Mouse (Mus musculus): ENCODE data around the gene Asl. TPM values are rescaled to one million over a fixed set of nuclear protein-coding genes. Genes with fewer than 3 reads are reported as not detected.

Asl gene
- polyA plus RNA-seq, 1 experiment = 16.5 TPM

DNA sequence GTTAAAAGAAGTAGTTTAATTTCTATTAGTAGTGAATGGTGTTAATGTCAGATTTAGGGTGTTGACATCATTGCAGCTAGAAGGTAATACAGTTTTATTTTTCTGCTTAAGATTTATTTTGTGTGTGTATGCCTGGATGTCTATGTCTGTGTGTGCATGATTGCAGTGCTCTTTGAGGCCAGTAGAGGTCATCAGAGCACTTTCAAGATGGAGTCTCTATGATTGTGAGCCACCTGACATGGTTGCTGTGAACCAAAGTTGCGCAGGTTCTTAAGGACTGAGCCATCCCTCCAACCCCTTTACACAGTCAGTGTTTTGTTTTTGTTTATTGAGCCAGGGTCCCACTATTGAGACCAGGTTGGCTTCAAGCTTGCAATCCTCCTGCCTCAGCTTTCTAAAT is 36.5 kb upstream of the Asl start:
- no peak overlapping the region for H3K27ac ChIP-seq (ENCODE audit: control insufficient read depth, insufficient read depth, low read depth, low read length)
- H3K4me1 ChIP-seq (ENCODE audit: control insufficient read depth, insufficient read depth, low read length) = no peaks in the 10 kb centered on the region
- H3K36me3 ChIP-seq (ENCODE audit: control insufficient read depth, insufficient read depth, low read length) = no peaks in the 10 kb centered on the region
- TF ChIP-seq CTCF (IDR thresholded peaks at IDR 0.05; ENCODE audit: control insufficient read depth, insufficient read depth, insufficient replicate concordance, low read depth, low read length) = no peak; the same call in 1 of the 2 replicates
- no peak for TF ChIP-seq POLR2A (IDR thresholded peaks at IDR 0.05; ENCODE audit: control insufficient read depth, low read depth, low read length)
- no peaks in the 10 kb centered on the region for H3K27me3 ChIP-seq (ENCODE audit: control insufficient read depth, insufficient read depth, low read length)
- H3K4me3 ChIP-seq (ENCODE audit: control insufficient read depth, low read depth, low read length) = no peak overlapping the region

DNA sequence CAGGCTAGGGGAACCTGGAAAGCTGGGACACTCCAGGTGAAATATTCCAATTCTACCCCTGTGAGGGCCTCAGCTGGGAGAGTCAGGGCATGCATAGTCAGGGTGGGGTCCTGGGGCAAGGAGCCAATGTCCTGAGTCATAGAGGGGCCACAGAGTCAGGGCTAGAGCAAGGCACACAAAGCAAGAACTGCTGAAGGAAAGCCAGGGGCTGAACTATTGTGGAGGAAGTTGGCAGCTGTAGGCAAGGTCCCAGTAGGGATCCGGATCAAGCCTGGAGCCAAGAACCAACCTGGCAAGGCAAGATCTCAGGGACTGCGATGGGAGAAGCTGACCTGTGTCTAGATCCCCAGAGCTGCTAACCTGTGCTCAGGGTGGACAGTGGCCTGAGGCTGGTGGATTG is 34.7 kb upstream of the Asl start:
- H3K4me3 ChIP-seq (ENCODE audit: control insufficient read depth, low read depth, low read length) = no peak overlapping the region
- no peaks in the 10 kb centered on the region for H3K27me3 ChIP-seq (ENCODE audit: control insufficient read depth, insufficient read depth, low read length)
- TF ChIP-seq CTCF (IDR thresholded peaks at IDR 0.05; ENCODE audit: control insufficient read depth, insufficient read depth, insufficient replicate concordance, low read depth, low read length) (no peak), POLR2A (IDR thresholded peaks at IDR 0.05; ENCODE audit: control insufficient read depth, low read depth, low read length) (no peak)
- peaks cover 2% of the 10 kb centered on the region; the same call in 1 of the 2 replicates for H3K4me1 ChIP-seq (ENCODE audit: control insufficient read depth, insufficient read depth, low read length)
- no peak overlapping the region for H3K27ac ChIP-seq (ENCODE audit: control insufficient read depth, insufficient read depth, low read depth, low read length)
- peaks cover 2% of the 10 kb centered on the region; the same call in 1 of the 2 replicates for H3K36me3 ChIP-seq (ENCODE audit: control insufficient read depth, insufficient read depth, low read length)

GRCm38 (mm10) chr5:130062096-130062495 is 33.0 kb upstream of the Asl start:
- Histone ChIP-seq H3K36me3 (ENCODE audit: control insufficient read depth, insufficient read depth, low read length) (peaks cover 2% of the 10 kb centered on the region; the same call in 1 of the 2 replicates), H3K4me1 (ENCODE audit: control insufficient read depth, insufficient read depth, low read length) (peaks cover 2% of the 10 kb centered on the region; the same call in 1 of the 2 replicates), H3K27ac (ENCODE audit: control insufficient read depth, insufficient read depth, low read depth, low read length) (no peak overlapping the region), H3K27me3 (ENCODE audit: control insufficient read depth, insufficient read depth, low read length) (no peaks in the 10 kb centered on the region), H3K4me3 (ENCODE audit: control insufficient read depth, low read depth, low read length) (no peak overlapping the region)
- TF ChIP-seq POLR2A (IDR thresholded peaks at IDR 0.05; ENCODE audit: control insufficient read depth, low read depth, low read length) (no peak), CTCF (IDR thresholded peaks at IDR 0.05; ENCODE audit: control insufficient read depth, insufficient read depth, insufficient replicate concordance, low read depth, low read length) (no peak)

DNA sequence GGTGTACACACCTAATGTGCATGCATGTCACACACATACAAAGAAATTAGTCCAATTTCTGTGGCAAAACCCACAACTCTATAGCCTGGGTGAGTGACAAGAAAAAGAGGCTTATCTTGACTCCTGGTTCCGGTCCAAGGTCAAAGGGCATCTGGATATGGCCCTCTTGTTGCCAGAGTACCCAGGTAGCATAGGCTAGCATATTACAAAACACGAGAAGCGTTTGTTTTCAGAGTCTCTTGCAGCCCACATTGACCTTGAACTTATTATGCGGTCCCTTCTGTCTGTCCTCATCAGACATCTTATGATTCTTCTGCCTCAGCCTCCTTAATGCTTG is 31.2 kb upstream of the Asl start:
- Histone ChIP-seq H3K4me3 (ENCODE audit: control insufficient read depth, low read depth, low read length) (no peak overlapping the region), H3K27me3 (ENCODE audit: control insufficient read depth, insufficient read depth, low read length) (no peaks in the 10 kb centered on the region), H3K4me1 (ENCODE audit: control insufficient read depth, insufficient read depth, low read length) (peaks cover 2% of the 10 kb centered on the region; the same call in 1 of the 2 replicates), H3K27ac (ENCODE audit: control insufficient read depth, insufficient read depth, low read depth, low read length) (no peak overlapping the region), H3K36me3 (ENCODE audit: control insufficient read depth, insufficient read depth, low read length) (peaks cover 2% of the 10 kb centered on the region; the same call in 1 of the 2 replicates)
- TF ChIP-seq POLR2A (IDR thresholded peaks at IDR 0.05; ENCODE audit: control insufficient read depth, low read depth, low read length) (no peak), CTCF (IDR thresholded peaks at IDR 0.05; ENCODE audit: control insufficient read depth, insufficient read depth, insufficient replicate concordance, low read depth, low read length) (no peak)

GRCm38 (mm10) chr5:130059413-130060328 is 30.6 kb upstream of the Asl start:
- H3K4me1 ChIP-seq (ENCODE audit: control insufficient read depth, insufficient read depth, low read length) = peaks cover 2% of the 10 kb centered on the region; the same call in 1 of the 2 replicates
- H3K27ac ChIP-seq (ENCODE audit: control insufficient read depth, insufficient read depth, low read depth, low read length) = no peak overlapping the region; the same call in 1 of the 2 replicates
- TF ChIP-seq POLR2A (IDR thresholded peaks at IDR 0.05; ENCODE audit: control insufficient read depth, low read depth, low read length) (no peak), CTCF (IDR thresholded peaks at IDR 0.05; ENCODE audit: control insufficient read depth, insufficient read depth, insufficient replicate concordance, low read depth, low read length) (no peak)
- H3K4me3 ChIP-seq (ENCODE audit: control insufficient read depth, low read depth, low read length) = no peak overlapping the region
- peaks cover 2% of the 10 kb centered on the region; the same call in 1 of the 2 replicates for H3K36me3 ChIP-seq (ENCODE audit: control insufficient read depth, insufficient read depth, low read length)
- no peaks in the 10 kb centered on the region for H3K27me3 ChIP-seq (ENCODE audit: control insufficient read depth, insufficient read depth, low read length)

DNA sequence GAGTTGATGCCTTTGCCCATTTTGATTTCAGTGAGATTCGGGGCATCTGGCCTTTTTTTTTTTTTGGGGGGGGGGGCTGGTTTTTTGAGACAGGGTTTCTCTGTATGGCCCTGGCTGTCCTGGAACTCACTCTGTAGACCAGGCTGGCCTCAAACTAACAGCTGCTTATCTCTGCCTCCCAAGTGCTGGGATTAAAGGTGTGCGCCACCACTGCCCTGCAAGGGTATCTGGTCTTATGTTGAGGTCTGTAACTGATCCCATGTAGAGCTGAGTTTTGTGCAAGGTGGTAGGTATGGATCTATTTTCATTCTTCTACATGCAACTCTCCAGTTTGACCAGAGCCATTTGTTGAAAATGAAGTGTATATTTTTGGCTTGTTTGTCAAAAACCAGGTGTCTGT is 27.3 kb upstream of the Asl start:
- Histone ChIP-seq H3K36me3 (ENCODE audit: control insufficient read depth, insufficient read depth, low read length) (peaks cover 2% of the 10 kb centered on the region), H3K4me1 (ENCODE audit: control insufficient read depth, insufficient read depth, low read length) (peaks cover 2% of the 10 kb centered on the region; the same call in 1 of the 2 replicates), H3K27ac (ENCODE audit: control insufficient read depth, insufficient read depth, low read depth, low read length) (no peak overlapping the region), H3K27me3 (ENCODE audit: control insufficient read depth, insufficient read depth, low read length) (no peaks in the 10 kb centered on the region), H3K4me3 (ENCODE audit: control insufficient read depth, low read depth, low read length) (no peak overlapping the region)
- no peak for TF ChIP-seq POLR2A (IDR thresholded peaks at IDR 0.05; ENCODE audit: control insufficient read depth, low read depth, low read length)
- no peak for TF ChIP-seq CTCF (IDR thresholded peaks at IDR 0.05; ENCODE audit: control insufficient read depth, insufficient read depth, insufficient replicate concordance, low read depth, low read length)

DNA sequence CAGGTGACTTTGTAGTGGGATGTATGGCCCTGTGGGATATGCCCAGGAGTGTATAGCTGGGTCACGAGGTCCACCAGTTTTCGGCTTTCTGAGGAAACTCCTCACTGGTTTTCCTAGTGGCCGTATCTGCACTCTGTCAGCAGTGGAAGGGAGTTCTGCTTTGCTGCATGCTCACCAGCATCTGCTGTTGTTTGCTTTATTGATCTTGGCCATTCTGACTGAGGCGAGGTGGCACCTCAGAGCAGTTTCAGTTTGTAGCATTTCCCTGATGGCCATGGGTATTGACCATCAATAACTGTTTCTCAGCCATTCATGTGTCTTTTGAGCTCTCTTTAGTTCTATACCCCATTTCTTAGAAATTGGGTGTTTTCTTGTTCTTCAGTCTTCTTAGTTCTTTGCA is 26.6 kb upstream of the Asl start:
- Histone ChIP-seq H3K27ac (ENCODE audit: control insufficient read depth, insufficient read depth, low read depth, low read length) (no peak overlapping the region), H3K27me3 (ENCODE audit: control insufficient read depth, insufficient read depth, low read length) (no peaks in the 10 kb centered on the region), H3K36me3 (ENCODE audit: control insufficient read depth, insufficient read depth, low read length) (peaks cover 2% of the 10 kb centered on the region), H3K4me1 (ENCODE audit: control insufficient read depth, insufficient read depth, low read length) (peaks cover 2% of the 10 kb centered on the region; the same call in 1 of the 2 replicates), H3K4me3 (ENCODE audit: control insufficient read depth, low read depth, low read length) (no peak overlapping the region)
- no peak for TF ChIP-seq POLR2A (IDR thresholded peaks at IDR 0.05; ENCODE audit: control insufficient read depth, low read depth, low read length)
- TF ChIP-seq CTCF (IDR thresholded peaks at IDR 0.05; ENCODE audit: control insufficient read depth, insufficient read depth, insufficient replicate concordance, low read depth, low read length) = no peak
